Mouse (Mus musculus) small intestine, adult 2 months (tissue): Measurements from ENCODE around the gene Ccdc6. TPM values are rescaled to one million over a fixed set of nuclear protein-coding genes. Genes with fewer than 3 reads are reported as not detected.

Experiments
- H3K27ac ChIP-seq: fragments of 200-500 bp; 2 replicates; pipeline ENCODE4 v1.5.1; 2012; ENCODE audit warnings: low read depth, low read length, control low read depth, inconsistent platforms; ENCODE audit not compliant: insufficient read depth
- H3K27me3 ChIP-seq: fragments of 200-500 bp; 2 replicates; pipeline ENCODE4 v1.6.1; 2012; ENCODE audit warnings: mild to moderate bottlenecking, moderate library complexity, low read length, inconsistent platforms; ENCODE audit not compliant: control insufficient read depth, insufficient read depth
- H3K36me3 ChIP-seq: fragments of 200-500 bp; 2 replicates; pipeline ENCODE4 v1.6.1; 2012; ENCODE audit warnings: mild to moderate bottlenecking, low read length, control low read depth, inconsistent platforms; ENCODE audit not compliant: control insufficient read depth, insufficient read depth
- H3K4me1 ChIP-seq: fragments of 200-500 bp; 2 replicates; pipeline ENCODE4 v1.6.1; 2012; ENCODE audit warnings: low read length, inconsistent platforms, mixed read lengths; ENCODE audit not compliant: control insufficient read depth, insufficient read depth, insufficient read length
- H3K4me3 ChIP-seq: fragments of 200-500 bp; 2 replicates; pipeline ENCODE4 v1.5.1; 2012; ENCODE audit warnings: low read depth, mild to moderate bottlenecking, control low read depth, inconsistent platforms, low read length, moderate library complexity
- CTCF ChIP-seq: fragments of 200-500 bp; IDR thresholded peaks from 2 replicates; pipeline ENCODE4 v1.5.1; 2012; ENCODE audit warnings: low read depth, mild to moderate bottlenecking, control low read depth, inconsistent platforms, low read length, moderate library complexity, mixed read lengths; ENCODE audit not compliant: insufficient replicate concordance, insufficient read length; ENCODE audit errors: extremely low read depth
- POLR2A ChIP-seq: fragments of 200-500 bp; IDR thresholded peaks from 2 replicates; pipeline ENCODE4 v1.6.1; 2012; ENCODE audit warnings: low read depth, mild to moderate bottlenecking, control low read depth, inconsistent platforms, low read length, moderate library complexity
- WGBS: fragments of 180-500 bp; shearing (Covaris S2); methylation state at CpG from one replicate; pipeline ENCODE4 v1.1.7; 2018; 5-methylcytosine and 5-hydroxymethylcytosine counted together
- polyA plus RNA-seq: library from polyadenylated mRNA; depleted of rRNA; stranded (reverse); fragments of >200 nt; gene quantifications from 2 replicates; pipeline ENCODE4 v1.2.3, GENCODE M21; 2012

Gene Ccdc6
- polyA plus RNA-seq, 1 experiment, result 34.6 TPM

DNA sequence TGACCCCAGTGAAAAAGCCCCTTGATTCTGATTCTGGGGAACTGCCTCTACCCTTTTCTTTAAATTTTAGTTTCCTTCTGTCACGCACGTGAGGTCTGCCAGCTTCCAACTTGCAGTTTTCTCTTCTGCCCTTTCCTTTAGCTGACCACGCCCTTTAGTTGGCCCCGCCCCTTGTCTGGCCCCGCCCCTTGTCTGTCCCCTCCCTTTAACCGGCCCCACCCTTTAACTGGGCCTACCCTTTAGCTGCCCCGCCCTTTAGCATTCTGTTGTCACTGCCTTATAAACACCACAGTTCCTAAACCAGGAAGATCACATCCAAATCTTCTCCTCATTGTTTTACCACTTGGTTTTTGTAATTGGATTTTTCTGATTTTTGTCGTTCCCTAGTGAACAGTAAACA is 41.2 kb downstream of the Ccdc6 start:
- peaks cover 3% of the 10 kb centered on the region; the same call in 1 of the 2 replicates for H3K4me1 ChIP-seq
- peaks cover 5% of the 10 kb centered on the region for H3K36me3 ChIP-seq
- WGBS, result 55% methylated on average over 8 of the region's 8 CpGs
- no peaks in the 10 kb centered on the region for H3K27me3 ChIP-seq
- no peak overlapping the region for H3K4me3 ChIP-seq
- no peak overlapping the region for H3K27ac ChIP-seq
- TF ChIP-seq POLR2A, result no peak
- no peak for TF ChIP-seq CTCF

DNA sequence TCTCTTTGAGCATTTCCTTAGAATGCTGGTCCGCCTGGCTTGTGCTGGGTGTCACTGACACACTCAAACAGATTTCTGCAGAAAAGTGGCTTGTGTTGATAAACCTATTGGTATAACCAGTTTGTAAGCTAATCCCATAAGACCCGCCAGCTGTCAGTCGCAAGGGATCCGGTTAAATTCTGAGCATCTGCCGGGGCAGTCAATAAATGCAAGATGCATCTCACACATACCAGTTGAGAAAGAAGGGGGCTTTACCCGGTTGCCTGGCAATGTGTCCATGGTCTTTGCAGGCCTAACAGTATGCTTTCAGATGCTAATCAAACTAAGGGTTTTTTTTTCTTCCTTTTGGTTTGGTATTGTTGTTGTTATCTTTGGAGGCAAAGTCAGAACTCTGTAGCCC is 42.4 kb downstream of the Ccdc6 start:
- Histone ChIP-seq H3K4me1 (peaks cover 3% of the 10 kb centered on the region; the same call in 1 of the 2 replicates), H3K27ac (no peak overlapping the region), H3K4me3 (no peak overlapping the region), H3K36me3 (peaks cover 9% of the 10 kb centered on the region), H3K27me3 (no peaks in the 10 kb centered on the region)
- no peak for TF ChIP-seq CTCF
- TF ChIP-seq POLR2A, result no peak
- 91% methylated on average over 6 of the region's 6 CpGs for WGBS

DNA sequence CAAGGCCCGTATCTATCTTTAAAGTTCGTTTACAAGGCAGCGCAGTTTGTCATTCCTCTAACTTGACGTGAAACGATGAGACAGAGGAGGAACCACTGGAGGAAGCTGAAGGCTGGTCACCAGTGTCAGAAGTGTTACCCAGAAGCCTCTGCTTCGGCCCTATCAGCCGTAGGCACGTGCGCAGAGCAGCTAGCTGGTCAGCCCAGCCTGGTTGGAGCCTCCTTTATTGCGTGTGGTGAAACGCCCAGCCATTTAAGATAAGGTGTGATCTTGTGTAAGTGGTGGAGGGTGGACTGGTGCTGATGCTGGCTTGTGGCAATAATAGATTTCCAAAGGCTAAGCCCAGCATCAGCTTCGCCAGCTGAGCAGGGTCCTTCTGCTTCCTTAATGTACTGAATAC is 43.5 kb downstream of the Ccdc6 start:
- Histone ChIP-seq H3K36me3 (peaks cover 14% of the 10 kb centered on the region), H3K4me1 (peaks cover 3% of the 10 kb centered on the region; the same call in 1 of the 2 replicates), H3K27ac (no peak overlapping the region), H3K27me3 (no peaks in the 10 kb centered on the region), H3K4me3 (no peak overlapping the region)
- TF ChIP-seq POLR2A, result no peak
- TF ChIP-seq CTCF, result no peak
- 74% methylated on average over 12 of the region's 12 CpGs for WGBS

DNA sequence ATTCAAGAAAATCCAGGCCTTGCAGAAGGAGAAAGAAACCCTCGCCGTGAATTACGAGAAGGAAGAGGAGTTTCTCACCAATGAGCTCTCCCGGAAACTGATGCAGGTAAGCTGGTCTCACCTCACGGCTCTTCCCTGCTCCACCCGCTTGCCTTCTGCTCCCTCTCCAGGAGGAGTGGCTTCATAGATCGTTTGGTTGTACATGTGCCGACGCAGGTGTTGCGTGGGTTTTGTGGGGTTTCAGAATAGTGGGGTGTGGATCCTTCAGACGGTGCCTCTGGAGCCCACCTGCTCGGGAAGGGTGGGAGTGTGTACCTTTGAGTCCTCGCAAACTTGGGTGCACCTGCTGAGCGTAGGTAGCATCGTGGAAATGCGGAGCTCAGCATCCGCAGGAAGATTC is 45.7 kb downstream of the Ccdc6 start:
- no peaks in the 10 kb centered on the region for H3K27me3 ChIP-seq
- no peak overlapping the region for H3K27ac ChIP-seq
- TF ChIP-seq POLR2A, result no peak
- no peak for TF ChIP-seq CTCF
- H3K4me1 ChIP-seq, result peaks cover 3% of the 10 kb centered on the region; the same call in 1 of the 2 replicates
- WGBS, result 90% methylated on average over 17 of the region's 17 CpGs
- no peak overlapping the region for H3K4me3 ChIP-seq
- H3K36me3 ChIP-seq, result peaks cover 26% of the 10 kb centered on the region

DNA sequence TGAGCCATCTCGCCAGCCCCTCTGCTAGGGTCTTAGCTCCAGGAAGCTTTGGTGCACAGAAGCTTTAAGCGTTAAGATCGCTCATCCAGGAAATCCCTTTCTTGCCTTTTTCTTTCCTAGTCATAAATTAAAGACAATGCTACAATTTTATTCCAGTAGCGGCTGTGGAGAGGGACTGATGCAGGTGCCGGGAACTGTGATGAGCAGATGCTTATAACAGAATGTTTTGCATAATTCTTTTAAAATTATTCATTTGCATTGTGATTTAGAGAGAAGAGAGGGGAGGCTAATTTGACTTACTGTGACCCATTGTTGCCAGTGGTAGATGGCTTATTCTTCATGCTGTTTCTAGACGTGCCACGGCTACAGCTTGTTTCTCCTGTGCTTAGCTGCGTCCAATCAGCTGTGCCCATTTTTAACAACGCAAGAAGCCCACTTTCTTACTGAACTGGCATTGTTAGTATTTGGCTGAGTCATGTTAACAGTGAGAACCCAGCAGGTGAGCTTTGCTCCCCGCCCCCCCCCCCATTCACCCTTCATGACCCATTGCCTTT is 47.2 kb downstream of the Ccdc6 start:
- WGBS, result 92% methylated on average over 10 of the region's 10 CpGs
- H3K27ac ChIP-seq, result no peak overlapping the region
- no peak overlapping the region for H3K4me3 ChIP-seq
- TF ChIP-seq POLR2A (no peak), CTCF (no peak)
- H3K4me1 ChIP-seq, result no peaks in the 10 kb centered on the region; the same call in 1 of the 2 replicates
- H3K36me3 ChIP-seq, result peaks cover 27% of the 10 kb centered on the region
- H3K27me3 ChIP-seq, result no peaks in the 10 kb centered on the region

DNA sequence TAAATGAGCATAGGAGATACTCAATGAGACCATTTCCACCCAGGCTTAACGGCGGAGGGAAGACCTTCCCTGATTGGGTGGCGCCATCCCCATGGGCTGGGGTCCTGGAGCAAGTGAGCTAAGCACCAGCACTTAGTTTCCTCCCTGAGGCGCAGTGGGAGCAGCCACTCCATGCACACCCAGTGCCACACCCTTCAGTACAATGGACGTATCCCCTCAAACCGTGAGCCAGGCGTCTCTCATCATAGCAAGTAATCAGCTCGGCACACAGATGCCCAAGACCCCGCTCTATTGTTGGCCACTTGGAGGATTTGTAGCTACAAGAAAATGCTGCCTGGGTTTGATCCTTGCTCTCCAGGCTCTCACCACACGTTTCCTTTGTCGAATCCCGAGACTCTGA is 49.0 kb downstream of the Ccdc6 start:
- TF ChIP-seq POLR2A (no peak), CTCF (no peak)
- H3K36me3 ChIP-seq, result peaks cover 29% of the 10 kb centered on the region
- H3K27ac ChIP-seq, result no peak overlapping the region
- no peaks in the 10 kb centered on the region for H3K27me3 ChIP-seq
- H3K4me1 ChIP-seq, result peaks cover 2% of the 10 kb centered on the region; the same call in 1 of the 2 replicates
- 98% methylated on average over 12 of the region's 12 CpGs for WGBS
- no peak overlapping the region for H3K4me3 ChIP-seq

DNA sequence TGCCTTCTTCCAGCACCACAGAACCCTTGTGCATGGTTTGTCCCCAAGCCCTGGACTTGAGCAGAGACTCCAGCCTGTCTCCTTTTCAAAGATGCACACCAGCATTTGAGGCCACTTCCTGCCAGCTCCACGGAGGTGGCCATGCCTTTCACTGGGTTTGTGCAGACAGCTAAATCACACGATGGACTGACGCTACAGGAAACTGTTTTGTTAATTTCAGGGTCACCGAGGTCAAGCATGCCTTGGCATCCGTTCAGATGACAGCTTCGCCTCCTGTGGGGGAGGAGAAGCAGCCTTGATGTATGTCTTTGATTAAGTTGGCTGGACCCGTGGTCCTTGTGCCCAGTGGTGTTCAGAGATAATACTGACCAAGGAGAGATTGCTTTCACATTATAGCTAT is 52.2 kb downstream of the Ccdc6 start:
- no peak overlapping the region for H3K4me3 ChIP-seq
- no peaks in the 10 kb centered on the region for H3K27me3 ChIP-seq
- WGBS, result 36% methylated on average over 7 of the region's 7 CpGs
- H3K27ac ChIP-seq, result no peak overlapping the region
- no peak for TF ChIP-seq CTCF
- no peak for TF ChIP-seq POLR2A
- peaks cover 3% of the 10 kb centered on the region; the same call in 1 of the 2 replicates for H3K4me1 ChIP-seq
- H3K36me3 ChIP-seq, result peaks cover 28% of the 10 kb centered on the region

DNA sequence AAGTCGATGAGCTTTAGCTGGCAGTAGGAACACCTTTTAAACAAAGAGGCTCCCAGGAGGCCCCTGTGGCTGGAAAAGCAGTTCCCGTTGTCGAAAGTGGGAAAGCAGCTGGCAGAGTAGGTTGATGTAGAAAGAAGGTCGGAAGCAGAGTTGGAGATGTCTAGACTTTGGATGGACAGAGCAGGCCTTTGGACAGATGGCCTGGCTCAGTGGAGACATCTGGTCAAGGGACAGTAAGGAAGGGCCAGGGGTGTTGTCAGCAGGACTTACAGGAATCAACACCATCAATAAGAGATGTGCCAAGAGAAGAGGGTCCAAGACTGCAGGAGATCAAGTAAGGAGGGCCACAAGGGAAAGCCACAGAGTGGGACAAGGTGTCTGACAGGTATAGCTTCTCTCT is 53.4 kb downstream of the Ccdc6 start:
- H3K27me3 ChIP-seq, result no peaks in the 10 kb centered on the region
- WGBS, result 69% methylated on average over 4 of the region's 4 CpGs
- H3K4me1 ChIP-seq, result peaks cover 3% of the 10 kb centered on the region; the same call in 1 of the 2 replicates
- peaks cover 30% of the 10 kb centered on the region for H3K36me3 ChIP-seq
- H3K27ac ChIP-seq, result no peak overlapping the region
- H3K4me3 ChIP-seq, result no peak overlapping the region
- no peak for TF ChIP-seq POLR2A
- TF ChIP-seq CTCF, result no peak
